Mouse (Mus musculus) hindbrain, embryonic 11.5 days (tissue): ENCODE measurements around the gene Slc26a10. TPM values are rescaled to one million over a fixed set of nuclear protein-coding genes. Genes with fewer than 3 reads are reported as not detected.
"Not testable (repeated sequence)": the region's sequence is repeated elsewhere in the genome, so short reads cannot be mapped to it uniquely, and the experiment has no call there.

Experiments
- ATAC-seq: fragments of 200-750 bp; cut with Nextera tagmentation; 2 replicates; pipeline ENCODE4 v1.8.0; 2017; ENCODE audit warnings: mild to moderate bottlenecking, moderate TSS enrichment, moderate library complexity; ENCODE audit not compliant: low FRiP score
- DNase-seq: peaks from one replicate; pipeline ENCODE4 v3.0.0-alpha.2; 2015; ENCODE audit warnings: low spot score
- H3K27ac ChIP-seq: fragments of 300-500 bp; sonication (generic); 2 replicates; pipeline ENCODE4 v1.5.1; 2014; ENCODE audit warnings: mild to moderate bottlenecking, low read depth, low read length
- H3K27me3 ChIP-seq: fragments of 300-500 bp; sonication (generic); 2 replicates; pipeline ENCODE4 v1.6.1; 2014; ENCODE audit warnings: mild to moderate bottlenecking, low read length, moderate library complexity, mixed read lengths; ENCODE audit not compliant: control insufficient read depth, insufficient read depth
- H3K36me3 ChIP-seq: fragments of 300-500 bp; sonication (generic); 2 replicates; pipeline ENCODE4 v1.6.1; 2014; ENCODE audit warnings: mild to moderate bottlenecking, low read length, moderate library complexity, mixed read lengths; ENCODE audit not compliant: control insufficient read depth, insufficient read depth
- H3K4me1 ChIP-seq: fragments of 300-500 bp; sonication (generic); replicated peaks from 2 replicates; pipeline ENCODE4 v1.6.1; 2014; ENCODE audit warnings: low read length, mixed read lengths; ENCODE audit not compliant: control insufficient read depth, insufficient read depth
- H3K4me2 ChIP-seq: fragments of 300-500 bp; sonication (generic); replicated peaks from 2 replicates; pipeline ENCODE4 v1.6.1; 2014; ENCODE audit warnings: mild to moderate bottlenecking, low read depth, low read length
- H3K4me3 ChIP-seq: fragments of 300-500 bp; sonication (generic); 2 replicates; pipeline ENCODE4 v1.5.1; 2014; ENCODE audit warnings: low read depth, low read length
- H3K9ac ChIP-seq: fragments of 300-500 bp; sonication (generic); 2 replicates; pipeline ENCODE4 v1.6.1; 2014; ENCODE audit warnings: low read depth, low read length
- H3K9me3 ChIP-seq: fragments of 300-500 bp; sonication (generic); 2 replicates; pipeline ENCODE4 v1.6.1; 2016; ENCODE audit warnings: low read length; ENCODE audit not compliant: control insufficient read depth
- WGBS: fragments of 180-500 bp; shearing (Covaris S2); extraction: QIAGEN DNeasy Blood & Tissue Kit; methylation state at CpG from one replicate; pipeline ENCODE4 v1.1.7; 2014; 5-methylcytosine and 5-hydroxymethylcytosine counted together
- polyA plus RNA-seq: library from polyadenylated mRNA; unstranded; fragments of >200 nt; fragmentation: Nextera tagmentation; extraction: Ambion mirVana; gene quantifications from 2 replicates; pipeline ENCODE4 v1.2.1, GENCODE M21; 2014

Gene Slc26a10
- polyA plus RNA-seq, 1 experiment from 2014 or later = 0.73 TPM

DNA sequence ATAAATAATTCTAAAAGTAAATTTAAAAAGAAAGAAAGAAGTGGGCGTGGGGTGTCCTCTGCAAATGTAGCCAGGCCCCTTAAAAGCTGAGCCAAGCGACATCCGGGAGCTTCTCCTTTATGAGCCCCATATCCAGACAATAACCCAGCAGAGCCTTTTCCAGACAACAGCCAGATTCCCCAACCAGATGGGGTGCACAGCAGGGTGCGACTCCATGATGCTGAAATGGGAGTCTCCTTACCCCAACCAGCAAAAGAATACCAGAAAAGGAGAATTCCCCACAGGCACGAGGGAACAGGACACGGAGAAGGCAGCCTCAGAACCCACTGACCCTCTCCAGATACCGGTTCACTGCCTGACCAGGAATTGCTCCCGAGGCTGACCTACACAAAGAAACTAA, 37.2 kb downstream of the Slc26a10 start:
- Histone ChIP-seq H3K36me3 (no peaks in the 10 kb centered on the region), H3K9ac (no peak overlapping the region), H3K27ac (no peak overlapping the region), H3K9me3 (no peaks in the 10 kb centered on the region), H3K4me2 (no peak overlapping the region), H3K4me1 (no peaks in the 10 kb centered on the region), H3K27me3 (no peaks in the 10 kb centered on the region), H3K4me3 (no peak overlapping the region)
- no peak for DNase-seq
- 80% methylated on average over 8 of the region's 8 CpGs for WGBS
- ATAC-seq = no peak

DNA sequence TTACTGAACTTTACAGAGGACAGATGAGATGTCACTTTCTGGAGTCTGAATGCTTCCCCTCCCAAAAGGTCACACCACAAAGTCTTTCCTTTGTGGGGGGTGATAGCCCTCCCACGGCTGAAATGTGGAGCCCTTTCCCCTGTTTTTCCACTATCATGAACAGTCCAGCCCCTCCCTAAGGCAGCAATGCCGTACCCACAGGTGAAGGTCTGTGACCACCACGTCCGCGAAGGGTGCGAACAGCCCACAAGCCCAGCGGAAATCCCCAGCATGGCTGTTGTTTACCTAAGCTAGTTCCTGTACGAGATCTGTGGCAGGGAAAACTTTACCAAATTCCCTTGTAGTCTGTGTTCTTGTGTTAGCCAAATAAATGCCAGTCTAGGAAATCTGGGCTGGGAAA, 38.9 kb downstream of the Slc26a10 start:
- 80% methylated on average over 8 of the region's 8 CpGs for WGBS
- Histone ChIP-seq H3K27me3 (no peaks in the 10 kb centered on the region), H3K9me3 (no peaks in the 10 kb centered on the region), H3K4me3 (no peak overlapping the region), H3K9ac (no peak overlapping the region), H3K4me1 (no peaks in the 10 kb centered on the region), H3K36me3 (no peaks in the 10 kb centered on the region), H3K27ac (no peak overlapping the region), H3K4me2 (no peak overlapping the region)
- ATAC-seq (no peak), DNase-seq (no peak)

DNA sequence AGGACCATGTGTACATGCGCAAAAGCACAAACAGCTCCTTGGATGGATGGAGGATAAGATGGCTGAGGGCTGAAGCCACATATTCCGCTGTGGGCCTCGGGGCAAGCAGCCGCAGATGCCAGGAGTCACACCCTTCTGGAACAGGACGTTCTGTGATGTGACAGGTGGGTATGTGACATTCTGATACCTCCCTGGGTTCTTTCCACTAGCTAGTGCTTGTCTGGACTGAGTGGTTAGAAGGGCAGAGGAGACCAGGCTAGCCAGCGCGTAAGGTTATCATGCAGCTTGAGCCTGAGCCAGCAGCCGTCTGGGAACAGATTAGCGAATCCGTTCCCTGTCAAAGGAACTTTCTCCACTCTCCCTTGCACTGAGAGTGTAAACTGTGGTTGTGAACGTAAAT, 39.5 kb downstream of the Slc26a10 start:
- DNase-seq = no peak
- Histone ChIP-seq H3K4me1 (no peaks in the 10 kb centered on the region), H3K36me3 (no peaks in the 10 kb centered on the region), H3K9me3 (no peaks in the 10 kb centered on the region), H3K27ac (no peak overlapping the region), H3K9ac (no peak overlapping the region), H3K27me3 (no peaks in the 10 kb centered on the region), H3K4me3 (no peak overlapping the region), H3K4me2 (no peak overlapping the region)
- no peak for ATAC-seq
- 86% methylated on average over 11 of the region's 11 CpGs for WGBS

DNA sequence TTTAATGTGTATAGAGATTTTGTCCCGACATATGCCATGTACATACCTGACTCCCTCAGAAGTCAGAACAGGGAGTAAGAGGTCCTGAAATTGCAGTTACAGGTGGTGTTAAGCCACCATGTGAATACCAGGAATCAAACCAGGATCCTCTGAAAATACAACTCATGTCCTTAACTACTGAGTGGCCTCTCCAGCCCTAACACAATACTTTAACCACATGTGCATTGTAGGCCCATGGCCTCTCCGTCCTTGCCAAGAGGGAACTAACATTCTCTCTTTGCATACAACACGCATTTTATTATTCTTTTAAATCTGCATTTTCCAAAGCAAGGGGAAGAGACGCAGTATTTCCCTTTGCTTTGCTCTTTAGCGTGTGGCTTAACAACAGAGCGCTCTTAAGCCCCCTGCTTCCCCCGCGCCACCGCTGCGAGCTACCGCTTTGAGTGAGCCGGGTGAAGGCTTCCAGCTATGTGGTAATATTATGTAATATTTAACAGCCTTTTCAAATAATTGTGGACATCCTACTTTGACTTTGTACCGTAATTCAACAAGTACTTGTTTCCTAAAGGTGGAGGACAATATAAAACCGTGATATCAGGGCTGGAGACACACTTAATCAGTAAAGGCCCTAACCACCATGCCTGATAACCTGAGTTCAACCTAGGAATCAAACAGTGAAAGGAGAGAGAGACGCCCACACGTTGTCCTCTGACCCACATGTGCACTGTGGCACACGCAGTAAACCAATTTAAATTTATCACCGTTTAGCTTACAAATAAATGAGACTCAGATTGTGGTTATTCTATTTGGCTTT, 41.9 kb downstream of the Slc26a10 start:
- H3K36me3 ChIP-seq = no peaks in the 10 kb centered on the region
- WGBS = 93% methylated on average over 18 of the region's 18 CpGs
- H3K9ac ChIP-seq = no peak overlapping the region
- DNase-seq = no peak
- no peak overlapping the region for H3K4me2 ChIP-seq
- ATAC-seq = no peak
- no peaks in the 10 kb centered on the region for H3K4me1 ChIP-seq
- no peak overlapping the region for H3K27ac ChIP-seq
- no peak overlapping the region for H3K4me3 ChIP-seq
- H3K27me3 ChIP-seq = no peaks in the 10 kb centered on the region
- H3K9me3 ChIP-seq = no peaks in the 10 kb centered on the region

DNA sequence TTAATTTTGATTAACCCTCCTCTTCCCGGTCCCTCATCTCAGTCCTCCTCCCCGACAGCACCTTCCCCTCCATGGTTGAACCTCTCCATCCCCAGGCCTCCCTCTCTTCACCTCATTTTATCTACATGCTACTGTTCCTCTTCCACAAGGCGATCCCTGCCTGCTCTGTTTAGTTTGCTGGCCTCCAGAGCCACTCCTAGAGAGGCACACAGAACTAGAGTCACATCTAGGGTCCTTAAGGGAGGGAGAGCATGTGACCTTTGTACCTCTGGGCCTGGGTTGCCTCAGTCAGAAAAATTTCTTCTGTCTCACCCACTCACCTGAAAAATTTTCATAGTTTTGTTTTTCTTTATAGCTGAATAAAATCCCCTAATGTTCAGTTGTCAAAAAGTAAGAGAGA, 42.5 kb downstream of the Slc26a10 start:
- no peak for ATAC-seq
- H3K4me1 ChIP-seq = no peaks in the 10 kb centered on the region
- no peak for DNase-seq
- H3K4me2 ChIP-seq = no peak overlapping the region
- WGBS = 95% methylated on average over 3 of the region's 3 CpGs
- no peaks in the 10 kb centered on the region for H3K36me3 ChIP-seq
- H3K27ac ChIP-seq = no peak overlapping the region
- no peaks in the 10 kb centered on the region for H3K9me3 ChIP-seq
- H3K4me3 ChIP-seq = no peak overlapping the region
- H3K9ac ChIP-seq = no peak overlapping the region
- H3K27me3 ChIP-seq = no peaks in the 10 kb centered on the region

DNA sequence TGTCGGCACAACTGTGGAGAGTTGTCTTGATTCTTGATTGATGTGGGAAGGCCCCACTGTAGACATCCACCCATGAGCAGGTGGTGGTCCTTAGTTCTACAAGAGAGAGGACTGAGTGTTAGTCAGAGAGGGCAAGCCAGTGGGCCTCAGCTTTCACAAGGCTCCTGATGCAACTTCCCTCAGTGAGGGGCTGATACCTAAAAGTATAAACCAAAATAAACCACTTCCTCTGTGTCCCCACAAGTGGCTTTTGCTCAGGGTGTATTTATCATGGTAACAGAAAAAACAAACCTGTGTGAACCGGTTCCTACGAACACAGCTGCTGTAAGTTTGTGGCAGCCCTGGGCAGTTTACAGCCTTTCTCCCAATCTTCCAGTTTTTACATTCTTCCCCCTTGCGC, 43.9 kb downstream of the Slc26a10 start:
- Histone ChIP-seq H3K9ac (no peak overlapping the region), H3K27me3 (no peaks in the 10 kb centered on the region), H3K36me3 (no peaks in the 10 kb centered on the region), H3K4me2 (no peak overlapping the region), H3K9me3 (no peaks in the 10 kb centered on the region), H3K27ac (no peak overlapping the region), H3K4me3 (no peak overlapping the region), H3K4me1 (no peaks in the 10 kb centered on the region)
- DNase-seq (no peak), ATAC-seq (no peak)
- 85% methylated on average over 4 of the region's 4 CpGs for WGBS

DNA sequence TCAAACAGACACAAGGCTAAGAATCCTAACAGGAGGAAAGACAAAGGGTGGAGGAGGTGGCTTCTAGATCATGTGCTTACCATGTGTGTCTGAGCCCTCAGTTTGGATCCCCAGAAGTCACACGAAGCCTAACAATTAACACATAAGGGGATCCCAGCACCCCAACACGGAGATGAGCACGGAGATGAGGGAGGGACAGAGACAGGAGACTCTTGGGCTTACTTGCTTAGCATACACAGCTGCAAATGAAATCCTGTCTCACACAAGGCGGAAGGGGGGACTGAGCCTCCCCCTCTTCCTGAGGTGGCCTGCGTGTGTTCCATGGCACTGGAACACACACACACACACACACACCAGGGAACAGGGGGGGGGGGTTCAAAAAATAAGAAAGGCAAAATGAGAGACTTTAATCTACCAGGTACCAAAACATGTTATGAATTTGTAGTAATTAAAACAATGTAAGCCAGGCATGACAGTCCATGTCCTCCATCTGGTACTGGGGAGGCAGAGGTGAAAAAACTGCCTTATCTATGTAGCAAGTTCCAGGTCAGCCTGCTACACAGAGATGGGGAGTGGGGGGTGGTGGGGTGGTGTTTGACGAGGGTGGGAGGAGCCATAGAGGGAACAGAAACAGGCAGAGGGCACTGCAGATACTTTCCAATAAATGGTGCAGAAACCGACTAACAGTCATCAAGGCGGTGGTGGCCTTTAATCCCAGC, 45.2 kb downstream of the Slc26a10 start:
- no peaks in the 10 kb centered on the region for H3K4me1 ChIP-seq
- H3K4me3 ChIP-seq = no peak overlapping the region
- no peaks in the 10 kb centered on the region for H3K27me3 ChIP-seq
- H3K36me3 ChIP-seq = no peaks in the 10 kb centered on the region
- ATAC-seq (no peak), DNase-seq (no peak)
- H3K27ac ChIP-seq = no peak overlapping the region
- no peaks in the 10 kb centered on the region for H3K9me3 ChIP-seq
- no peak overlapping the region for H3K4me2 ChIP-seq
- no peak overlapping the region for H3K9ac ChIP-seq
- 66% methylated on average over 8 of the region's 8 CpGs for WGBS

DNA sequence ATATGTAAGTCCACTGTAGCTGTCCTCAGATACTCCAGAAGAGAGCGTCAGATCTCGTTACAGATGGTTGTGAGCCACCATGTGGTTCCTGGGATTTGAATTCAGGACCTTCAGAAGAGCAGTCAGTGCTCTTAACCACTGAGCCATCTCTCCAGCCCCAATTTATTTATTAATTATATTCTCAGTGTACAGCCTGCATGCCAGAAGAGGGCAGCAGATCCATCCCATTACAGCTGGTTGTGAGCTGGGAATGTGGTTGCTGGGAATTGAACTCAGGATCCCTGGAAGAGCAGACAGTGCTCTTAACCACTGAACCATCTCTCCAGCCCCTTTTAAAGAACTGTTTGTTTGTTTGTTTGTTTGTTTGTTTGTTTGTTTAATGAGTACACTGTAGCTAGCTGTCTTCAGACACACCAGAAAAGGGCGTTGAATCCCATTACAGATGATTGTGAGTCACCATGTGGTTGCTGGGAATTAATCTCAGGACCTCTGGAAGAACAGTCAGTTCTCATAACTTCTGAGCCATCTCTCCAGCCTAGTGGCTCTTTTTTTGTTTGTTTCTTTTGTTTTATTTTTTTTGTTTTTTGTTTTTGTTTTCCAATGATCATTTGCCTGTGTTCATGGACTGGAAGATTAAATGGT, 45.9 kb downstream of the Slc26a10 start:
- not testable (repeated sequence) for H3K4me3 ChIP-seq, H3K4me2 ChIP-seq, H3K27me3 ChIP-seq, DNase-seq, H3K9me3 ChIP-seq, H3K27ac ChIP-seq, H3K4me1 ChIP-seq, H3K9ac ChIP-seq, H3K36me3 ChIP-seq, ATAC-seq
- 79% methylated on average over 3 of the region's 3 CpGs for WGBS
